Mouse (Mus musculus) G1E (cell line): ENCODE measurements around the gene Ipo7.

Experiments used
- CTCF ChIP-seq: IDR thresholded peaks from 2 replicates; pipeline ENCODE4 v1.5.1; 2012; ENCODE audit warnings: low read depth, low read length, inconsistent platforms, mixed read lengths
- GATA1 ChIP-seq: IDR thresholded peaks from 2 replicates; pipeline ENCODE4 v1.6.1; 2012; ENCODE audit warnings: borderline replicate concordance, low read length, inconsistent platforms, mixed read lengths
- POLR2AphosphoS5 ChIP-seq: IDR thresholded peaks from 2 replicates; pipeline ENCODE4 v1.6.1; 2012; ENCODE audit warnings: low read depth, low read length, inconsistent platforms; ENCODE audit not compliant: insufficient replicate concordance

DNA sequence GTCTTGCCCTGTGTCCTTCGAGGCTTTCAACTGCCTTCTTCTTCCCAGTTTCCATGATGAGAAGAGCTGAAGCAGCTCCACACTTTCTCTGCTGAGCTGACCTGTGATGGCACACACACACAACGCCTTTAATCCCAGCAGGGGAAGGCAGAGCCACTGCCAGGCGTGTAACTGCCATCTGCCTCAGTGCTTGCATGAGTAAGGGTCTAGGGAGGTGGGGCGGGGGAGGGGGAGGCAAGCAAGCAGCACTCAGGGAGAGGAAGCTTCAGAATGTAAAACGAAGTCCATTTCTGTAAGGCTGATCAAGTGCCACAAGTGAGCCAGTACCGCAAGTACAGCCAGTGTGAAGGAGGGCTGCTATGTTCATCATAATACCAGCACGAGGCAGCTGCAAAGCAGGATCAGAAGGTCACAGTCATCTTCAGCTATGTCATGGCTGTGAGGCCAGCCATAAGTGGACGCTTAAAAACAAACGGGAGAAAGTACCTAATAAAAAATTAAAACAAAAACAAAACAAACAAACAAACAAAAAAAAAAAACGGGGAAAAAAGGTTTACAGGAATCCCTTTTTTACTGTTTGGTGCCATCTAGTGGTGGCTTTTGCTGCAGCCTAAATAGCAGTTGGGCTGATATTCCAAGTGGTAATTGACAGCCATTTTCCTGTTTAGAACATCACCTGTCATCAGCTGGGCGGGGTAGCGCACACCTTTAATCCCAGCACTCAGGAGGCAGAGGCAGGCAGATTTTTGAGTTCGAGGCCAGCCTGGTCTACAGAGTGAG, 65.5 kb downstream of the Ipo7 start:
- peak; percentile 58 for TF ChIP-seq CTCF
- TF ChIP-seq GATA1: no peak
- TF ChIP-seq POLR2AphosphoS5: no peak
